Comparison of ENCODE assay signal across 14 mouse cellular contexts in the genomic region with DNA sequence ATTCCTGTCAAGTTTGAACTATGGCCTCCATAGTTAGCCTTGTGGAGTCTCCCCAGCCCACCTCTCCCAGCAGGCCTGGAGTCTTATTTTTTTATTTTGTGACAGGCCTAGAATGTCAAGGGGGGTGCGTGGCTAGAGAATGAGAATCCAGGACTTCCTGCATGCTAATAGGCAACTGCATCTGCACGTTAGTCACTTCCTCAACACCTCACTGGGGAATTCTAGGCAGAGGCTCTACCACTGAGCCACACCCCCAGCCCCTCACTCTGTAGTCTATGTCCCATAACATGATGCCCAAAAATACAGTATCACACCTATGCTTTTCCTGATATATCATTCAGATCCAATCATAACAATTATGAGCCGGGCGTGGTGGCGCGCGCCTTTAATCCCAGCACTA. TPM values are rescaled to one million over a fixed set of nuclear protein-coding genes. Genes with fewer than 3 reads are reported as not detected.
A peak's percentile ranks its signal among the peaks of the same experiment; 100 is the strongest.
DNase-seq lines count a peak whose midpoint lies in the region; ATAC-seq and TF ChIP-seq lines count a peak whose summit lies in the region.
"Had no signal": no experiment of that assay in that cellular context is flagged by ENCODE, and none has a peak within 500 bp of the region (broad histone marks: within the 10 kb centered on the region; RNA-seq: fewer than 3 reads in every experiment).

No protein-coding gene starts in this region.

- TF ChIP-seq POLR2A in cerebellum, adult 2 months (IDR thresholded peaks at IDR 0.05; ENCODE audit: borderline replicate concordance, insufficient read depth, low read length) = no peak

- WGBS in cerebellum, adult 2 months = 75% methylated on average over 7 of the region's 7 CpGs
- 89% methylated on average over 7 of the region's 7 CpGs for WGBS in hindbrain, embryonic 12.5 days
- WGBS in hindbrain, embryonic 10.5 days = 94% methylated on average over 7 of the region's 7 CpGs
- WGBS in forebrain, embryonic 15.5 days = 86% methylated on average over 7 of the region's 7 CpGs
- 89% methylated on average over 7 of the region's 7 CpGs for WGBS in midbrain, embryonic 15.5 days

- no peak for TF ChIP-seq CTCF in cerebellum, adult 2 months (IDR thresholded peaks at IDR 0.05; ENCODE audit: borderline replicate concordance, insufficient read depth, low read depth, low read length)

- no peak overlapping the region for H3K27ac ChIP-seq in cerebellum, adult 2 months (ENCODE audit: insufficient read depth, low read length)
- peak overlapping the region; percentile 60 for H3K27ac ChIP-seq in hindbrain, embryonic 12.5 days
- H3K27ac ChIP-seq in hindbrain, embryonic 10.5 days = no peak overlapping the region
- H3K27ac ChIP-seq in forebrain, embryonic 15.5 days (replicated peaks) = peak overlapping the region; percentile 90
- peak overlapping the region; percentile 66 for H3K27ac ChIP-seq in midbrain, embryonic 15.5 days

- peaks cover 18% of the 10 kb centered on the region; the same call in 1 of the 2 replicates for H3K4me1 ChIP-seq in cerebellum, adult 2 months (ENCODE audit: control insufficient read depth, insufficient read depth, low read length)
- H3K4me1 ChIP-seq in hindbrain, embryonic 12.5 days = peaks cover 20% of the 10 kb centered on the region
- H3K4me1 ChIP-seq in hindbrain, embryonic 10.5 days (replicated peaks) = peaks cover 26% of the 10 kb centered on the region
- peaks cover 44% of the 10 kb centered on the region for H3K4me1 ChIP-seq in forebrain, embryonic 15.5 days
- peaks cover 26% of the 10 kb centered on the region for H3K4me1 ChIP-seq in midbrain, embryonic 15.5 days

- no peak overlapping the region for H3K4me3 ChIP-seq in cerebellum, adult 2 months (replicated peaks; ENCODE audit: insufficient read depth, low read depth, low read length)
- H3K4me3 ChIP-seq in hindbrain, embryonic 12.5 days = no peak overlapping the region
- no peak overlapping the region for H3K4me3 ChIP-seq in hindbrain, embryonic 10.5 days
- H3K4me3 ChIP-seq in forebrain, embryonic 15.5 days = no peak overlapping the region
- no peak overlapping the region for H3K4me3 ChIP-seq in midbrain, embryonic 15.5 days
- H3K4me3 ChIP-seq: erythroblast, embryonic 14.5 days; megakaryocyte, embryonic 14.5 days had no signal

- no peaks in the 10 kb centered on the region for H3K9me3 ChIP-seq in hindbrain, embryonic 12.5 days (replicated peaks)
- peaks cover 3% of the 10 kb centered on the region; the same call in 1 of the 2 replicates for H3K9me3 ChIP-seq in hindbrain, embryonic 10.5 days
- no peaks in the 10 kb centered on the region for H3K9me3 ChIP-seq in forebrain, embryonic 15.5 days
- H3K9me3 ChIP-seq in midbrain, embryonic 15.5 days = no peaks in the 10 kb centered on the region

- DNase-seq in cerebellum, adult 9-10 months = peak; percentile 47
- no peak for DNase-seq in cerebellum, adult 2 months
- DNase-seq in hindbrain, embryonic 10.5 days (ENCODE audit: low spot score) = no peak
- DNase-seq in kidney, postnatal 4 days = no peak
- no peak for DNase-seq in right cerebral cortex, postnatal 14 days
- DNase-seq: liver; thymus, adult 2 months had no signal

- no peak for ATAC-seq in hindbrain, embryonic 12.5 days (ENCODE audit: low FRiP score)
- ATAC-seq in forebrain, embryonic 15.5 days (replicated peaks) = no peak
- ATAC-seq in midbrain, embryonic 15.5 days (replicated peaks) = no peak
- ATAC-seq: intestine, embryonic 16.5 days had no signal

- no peak overlapping the region for H3K4me2 ChIP-seq in hindbrain, embryonic 12.5 days (replicated peaks)
- 0 out of 2 replicates have a peak overlapping the region, but pooled peaks have one; percentile 9 for H3K4me2 ChIP-seq in forebrain, embryonic 15.5 days (replicated peaks)
- no peak overlapping the region for H3K4me2 ChIP-seq in midbrain, embryonic 15.5 days

- no peaks in the 10 kb centered on the region for H3K36me3 ChIP-seq in hindbrain, embryonic 12.5 days
- no peaks in the 10 kb centered on the region for H3K36me3 ChIP-seq in hindbrain, embryonic 10.5 days
- no peaks in the 10 kb centered on the region for H3K36me3 ChIP-seq in forebrain, embryonic 15.5 days
- H3K36me3 ChIP-seq in midbrain, embryonic 15.5 days (replicated peaks) = no peaks in the 10 kb centered on the region

- no peaks in the 10 kb centered on the region; the same call in 1 of the 2 replicates for H3K27me3 ChIP-seq in cerebellum, adult 2 months (ENCODE audit: control insufficient read depth, insufficient read depth, low read length)
- H3K27me3 ChIP-seq in hindbrain, embryonic 12.5 days = peaks cover 49% of the 10 kb centered on the region
- peaks cover 61% of the 10 kb centered on the region for H3K27me3 ChIP-seq in hindbrain, embryonic 10.5 days (ENCODE audit: insufficient read depth, poor library complexity, severe bottlenecking)
- peaks cover 23% of the 10 kb centered on the region for H3K27me3 ChIP-seq in forebrain, embryonic 15.5 days
- H3K27me3 ChIP-seq in midbrain, embryonic 15.5 days (replicated peaks) = peaks cover 23% of the 10 kb centered on the region
- H3K27me3 ChIP-seq: CH12.LX had no signal

- H3K9ac ChIP-seq in hindbrain, embryonic 12.5 days = no peak overlapping the region
- H3K9ac ChIP-seq in forebrain, embryonic 15.5 days (replicated peaks) = no peak overlapping the region
- no peak overlapping the region for H3K9ac ChIP-seq in midbrain, embryonic 15.5 days

RNA-seq across cellular contexts. Expression of gene Tmem91, which starts 2.0 kb away (rescaled TPM):
- polyA plus RNA-seq in cerebellum, adult 2 months (2012; rRNA removed) = 27.2 and 27.4 TPM in 2 replicates
- 3.5 and 4.6 TPM in 2 replicates for polyA plus RNA-seq in hindbrain, embryonic 12.5 days (2016; fragmentation: Nextera tagmentation; extraction: Ambion mirVana)
- 3.1 and 3.2 TPM in 2 replicates for polyA plus RNA-seq in hindbrain, embryonic 10.5 days (2016; fragmentation: Nextera tagmentation; extraction: Ambion mirVana)
- polyA plus RNA-seq in forebrain, embryonic 15.5 days (2015; fragmentation: Nextera tagmentation; extraction: Ambion mirVana) = 14.4 and 17.0 TPM in 2 replicates
- polyA plus RNA-seq in midbrain, embryonic 15.5 days (2015; fragmentation: Nextera tagmentation; extraction: Ambion mirVana) = 53.5 and 54.0 TPM in 2 replicates

RNA-seq across cellular contexts. Expression of gene B9d2, which starts 3.6 kb away (rescaled TPM):
- 36.9 and 37.3 TPM in 2 replicates for polyA plus RNA-seq in cerebellum, adult 2 months (2012; rRNA removed)
- 25.9 and 30.8 TPM in 2 replicates for polyA plus RNA-seq in hindbrain, embryonic 12.5 days (2016; fragmentation: Nextera tagmentation; extraction: Ambion mirVana)
- 38.3 and 44.6 TPM in 2 replicates for polyA plus RNA-seq in hindbrain, embryonic 10.5 days (2016; fragmentation: Nextera tagmentation; extraction: Ambion mirVana)
- polyA plus RNA-seq in forebrain, embryonic 15.5 days (2015; fragmentation: Nextera tagmentation; extraction: Ambion mirVana) = 39.2 and 39.4 TPM in 2 replicates
- 47.3 and 50.9 TPM in 2 replicates for polyA plus RNA-seq in midbrain, embryonic 15.5 days (2015; fragmentation: Nextera tagmentation; extraction: Ambion mirVana)

RNA-seq across cellular contexts. Expression of gene Tgfb1, which starts 9.8 kb away (rescaled TPM):
- 4.9 and 5.0 TPM in 2 replicates for polyA plus RNA-seq in cerebellum, adult 2 months (2012; rRNA removed)
- 1.6 and 1.8 TPM in 2 replicates for polyA plus RNA-seq in hindbrain, embryonic 12.5 days (2016; fragmentation: Nextera tagmentation; extraction: Ambion mirVana)
- polyA plus RNA-seq in hindbrain, embryonic 10.5 days (2016; fragmentation: Nextera tagmentation; extraction: Ambion mirVana) = 0.81 and 2.1 TPM in 2 replicates
- polyA plus RNA-seq in forebrain, embryonic 15.5 days (2015; fragmentation: Nextera tagmentation; extraction: Ambion mirVana) = 0.62 and 0.74 TPM in 2 replicates
- 0.56 and 1.0 TPM in 2 replicates for polyA plus RNA-seq in midbrain, embryonic 15.5 days (2015; fragmentation: Nextera tagmentation; extraction: Ambion mirVana)

RNA-seq across cellular contexts. Expression of gene Exosc5, which starts 18.0 kb away (rescaled TPM):
- polyA plus RNA-seq in cerebellum, adult 2 months (2012; rRNA removed) = 42.3 and 42.8 TPM in 2 replicates
- polyA plus RNA-seq in hindbrain, embryonic 12.5 days (2016; fragmentation: Nextera tagmentation; extraction: Ambion mirVana) = 46.8 and 50.0 TPM in 2 replicates
- 75.6 and 76.4 TPM in 2 replicates for polyA plus RNA-seq in hindbrain, embryonic 10.5 days (2016; fragmentation: Nextera tagmentation; extraction: Ambion mirVana)
- polyA plus RNA-seq in forebrain, embryonic 15.5 days (2015; fragmentation: Nextera tagmentation; extraction: Ambion mirVana) = 50.5 and 51.8 TPM in 2 replicates
- polyA plus RNA-seq in midbrain, embryonic 15.5 days (2015; fragmentation: Nextera tagmentation; extraction: Ambion mirVana) = 41.0 and 44.9 TPM in 2 replicates

RNA-seq across cellular contexts. Expression of gene Bckdha, which starts 18.2 kb away (rescaled TPM):
- polyA plus RNA-seq in cerebellum, adult 2 months (2012; rRNA removed) = 87.3 and 94.0 TPM in 2 replicates
- polyA plus RNA-seq in hindbrain, embryonic 12.5 days (2016; fragmentation: Nextera tagmentation; extraction: Ambion mirVana) = 44.6 and 45.4 TPM in 2 replicates
- 45.3 and 49.4 TPM in 2 replicates for polyA plus RNA-seq in hindbrain, embryonic 10.5 days (2016; fragmentation: Nextera tagmentation; extraction: Ambion mirVana)
- 57.8 and 62.1 TPM in 2 replicates for polyA plus RNA-seq in forebrain, embryonic 15.5 days (2015; fragmentation: Nextera tagmentation; extraction: Ambion mirVana)
- 42.7 and 43.5 TPM in 2 replicates for polyA plus RNA-seq in midbrain, embryonic 15.5 days (2015; fragmentation: Nextera tagmentation; extraction: Ambion mirVana)

Comparison
In these comparisons a context has a peak if more than half of its experiments do, and no peak if none do; other contexts are left out.
1. H3K27ac ChIP-seq: peak in hindbrain, embryonic 12.5 days (single experiment), forebrain, embryonic 15.5 days (single experiment) and midbrain, embryonic 15.5 days (single experiment); none in cerebellum, adult 2 months (single experiment) and hindbrain, embryonic 10.5 days (single experiment).